Mouse (Mus musculus): ENCODE data around the gene Cd151. TPM values are rescaled to one million over a fixed set of nuclear protein-coding genes. Genes with fewer than 3 reads are reported as not detected.

The Cd151 gene
- polyA plus RNA-seq, 1 experiment = 58.4 TPM

- no peak for TF ChIP-seq POLR2A (IDR thresholded peaks at IDR 0.05; ENCODE audit: low read depth, low read length)
- no peak for TF ChIP-seq CTCF (IDR thresholded peaks at IDR 0.05; ENCODE audit: borderline replicate concordance, insufficient read depth, low read length)
- no peak overlapping the region for H3K4me3 ChIP-seq (ENCODE audit: insufficient read depth, low read length)
- 0 out of 2 replicates have a peak, but pooled peaks cover 4% of the 10 kb centered on the region for H3K4me1 ChIP-seq (ENCODE audit: control insufficient read depth, insufficient read depth, low read length)
- no peak overlapping the region for H3K27ac ChIP-seq (ENCODE audit: insufficient read depth, low read length)
These were observed 10.0 kb upstream of the Cd151 start for GRCm38 (mm10) chr7:141457236-141457635.

- TF ChIP-seq CTCF (IDR thresholded peaks at IDR 0.05; ENCODE audit: borderline replicate concordance, insufficient read depth, low read length) = peak; percentile 45; the same call in 1 of the 2 replicates
- TF ChIP-seq POLR2A (IDR thresholded peaks at IDR 0.05; ENCODE audit: low read depth, low read length) = no peak
- Histone ChIP-seq H3K4me1 (ENCODE audit: control insufficient read depth, insufficient read depth, low read length) (0 out of 2 replicates have a peak, but pooled peaks cover 7% of the 10 kb centered on the region), H3K27ac (ENCODE audit: insufficient read depth, low read length) (no peak overlapping the region), H3K4me3 (ENCODE audit: insufficient read depth, low read length) (no peak overlapping the region)
These were observed 9.1 kb upstream of the Cd151 start for GRCm38 (mm10) chr7:141457986-141458660.

GRCm38 (mm10) chr7:141458661-141459060 is 8.5 kb upstream of the Cd151 start:
- Histone ChIP-seq H3K4me1 (ENCODE audit: control insufficient read depth, insufficient read depth, low read length) (0 out of 2 replicates have a peak, but pooled peaks cover 7% of the 10 kb centered on the region), H3K27ac (ENCODE audit: insufficient read depth, low read length) (no peak overlapping the region), H3K4me3 (ENCODE audit: insufficient read depth, low read length) (no peak overlapping the region)
- TF ChIP-seq CTCF (IDR thresholded peaks at IDR 0.05; ENCODE audit: borderline replicate concordance, insufficient read depth, low read length) (no peak), POLR2A (IDR thresholded peaks at IDR 0.05; ENCODE audit: low read depth, low read length) (no peak)

- 0 out of 2 replicates have a peak, but pooled peaks cover 7% of the 10 kb centered on the region for H3K4me1 ChIP-seq (ENCODE audit: control insufficient read depth, insufficient read depth, low read length)
- no peak for TF ChIP-seq CTCF (IDR thresholded peaks at IDR 0.05; ENCODE audit: borderline replicate concordance, insufficient read depth, low read length)
- no peak for TF ChIP-seq POLR2A (IDR thresholded peaks at IDR 0.05; ENCODE audit: low read depth, low read length)
- H3K4me3 ChIP-seq (ENCODE audit: insufficient read depth, low read length) = no peak overlapping the region
- no peak overlapping the region for H3K27ac ChIP-seq (ENCODE audit: insufficient read depth, low read length)
These were observed 7.9 kb upstream of the Cd151 start for GRCm38 (mm10) chr7:141459301-141459711.

GRCm38 (mm10) chr7:141460001-141460390 is 7.2 kb upstream of the Cd151 start:
- Histone ChIP-seq H3K27ac (ENCODE audit: insufficient read depth, low read length) (no peak overlapping the region), H3K4me1 (ENCODE audit: control insufficient read depth, insufficient read depth, low read length) (0 out of 2 replicates have a peak, but pooled peaks cover 7% of the 10 kb centered on the region), H3K4me3 (ENCODE audit: insufficient read depth, low read length) (no peak overlapping the region)
- no peak for TF ChIP-seq POLR2A (IDR thresholded peaks at IDR 0.05; ENCODE audit: low read depth, low read length)
- TF ChIP-seq CTCF (IDR thresholded peaks at IDR 0.05; ENCODE audit: borderline replicate concordance, insufficient read depth, low read length) = no peak

- Histone ChIP-seq H3K4me1 (ENCODE audit: control insufficient read depth, insufficient read depth, low read length) (peaks cover 9% of the 10 kb centered on the region; the same call in 1 of the 2 replicates), H3K4me3 (ENCODE audit: insufficient read depth, low read length) (peak within 1 kb of the TSS; percentile 33), H3K27ac (ENCODE audit: insufficient read depth, low read length) (no peak within 1 kb of the TSS)
- TF ChIP-seq CTCF (IDR thresholded peaks at IDR 0.05; ENCODE audit: borderline replicate concordance, insufficient read depth, low read length) (no peak), POLR2A (IDR thresholded peaks at IDR 0.05; ENCODE audit: low read depth, low read length) (no peak)
These were observed 6.6 kb upstream of the Cd151 start, which contains the start of gene Cracr2b for GRCm38 (mm10) chr7:141460391-141461113. Gene Cracr2b, plus strand, starts transcription at chr7:141461094.

- Histone ChIP-seq H3K4me3 (ENCODE audit: insufficient read depth, low read length) (peak overlapping the region; percentile 33), H3K27ac (ENCODE audit: insufficient read depth, low read length) (no peak overlapping the region), H3K4me1 (ENCODE audit: control insufficient read depth, insufficient read depth, low read length) (peaks cover 11% of the 10 kb centered on the region; the same call in 1 of the 2 replicates)
- no peak for TF ChIP-seq POLR2A (IDR thresholded peaks at IDR 0.05; ENCODE audit: low read depth, low read length)
- TF ChIP-seq CTCF (IDR thresholded peaks at IDR 0.05; ENCODE audit: borderline replicate concordance, insufficient read depth, low read length) = no peak
These were observed 5.5 kb upstream of the Cd151 start for GRCm38 (mm10) chr7:141461521-141462332.

- H3K4me1 ChIP-seq (ENCODE audit: control insufficient read depth, insufficient read depth, low read length) = peaks cover 13% of the 10 kb centered on the region; the same call in 1 of the 2 replicates
- no peak overlapping the region for H3K4me3 ChIP-seq (ENCODE audit: insufficient read depth, low read length)
- H3K27ac ChIP-seq (ENCODE audit: insufficient read depth, low read length) = no peak overlapping the region
- TF ChIP-seq CTCF (IDR thresholded peaks at IDR 0.05; ENCODE audit: borderline replicate concordance, insufficient read depth, low read length) = no peak
- no peak for TF ChIP-seq POLR2A (IDR thresholded peaks at IDR 0.05; ENCODE audit: low read depth, low read length)
These were observed 4.8 kb upstream of the Cd151 start for GRCm38 (mm10) chr7:141462333-141462821.
